Mouse (Mus musculus): Measurements from ENCODE around the gene Henmt1.

Gene Henmt1

GRCm38 (mm10) chr3:108940996-108941395 lies 1.3 kb downstream of the Henmt1 start:
- DNase-seq: no peak

GRCm38 (mm10) chr3:108957976-108958375 lies 18.3 kb downstream of the Henmt1 start:
- DNase-seq: no peak

- peak; percentile 30 for DNase-seq
These were observed 20.1 kb downstream of the Henmt1 start for GRCm38 (mm10) chr3:108959680-108960295.

- DNase-seq: no peak
These were observed 21.6 kb downstream of the Henmt1 start for GRCm38 (mm10) chr3:108961226-108961625.

GRCm38 (mm10) chr3:108961655-108962054 lies 22.0 kb downstream of the Henmt1 start:
- no peak for DNase-seq

GRCm38 (mm10) chr3:108963278-108963677 lies 23.6 kb downstream of the Henmt1 start:
- no peak for DNase-seq

GRCm38 (mm10) chr3:108963776-108964175 lies 24.1 kb downstream of the Henmt1 start:
- DNase-seq: no peak

GRCm38 (mm10) chr3:108964361-108965044 lies 24.8 kb downstream of the Henmt1 start:
- DNase-seq: no peak

GRCm38 (mm10) chr3:108966051-108966450 lies 26.4 kb downstream of the Henmt1 start:
- no peak for DNase-seq

GRCm38 (mm10) chr3:108973980-108974660 lies 34.4 kb downstream of the Henmt1 start:
- no peak for DNase-seq

GRCm38 (mm10) chr3:108974920-108975485 lies 35.3 kb downstream of the Henmt1 start:
- no peak for DNase-seq

GRCm38 (mm10) chr3:108977340-108978030 lies 37.8 kb downstream of the Henmt1 start:
- peak; percentile 26 for DNase-seq

- no peak for DNase-seq
These were observed 42.3 kb downstream of the Henmt1 start for GRCm38 (mm10) chr3:108981946-108982345.

GRCm38 (mm10) chr3:108983989-108984388 lies 44.3 kb downstream of the Henmt1 start:
- DNase-seq: no peak

- no peak for DNase-seq
These were observed 46.9 kb downstream of the Henmt1 start for GRCm38 (mm10) chr3:108986534-108986933.

GRCm38 (mm10) chr3:108987009-108987659 lies 47.5 kb downstream of the Henmt1 start:
- no peak for DNase-seq

- DNase-seq: peak; percentile 51
These were observed 50.4 kb downstream of the Henmt1 start for GRCm38 (mm10) chr3:108989971-108990548.

GRCm38 (mm10) chr3:108994477-108994876 lies 54.8 kb downstream of the Henmt1 start:
- no peak for DNase-seq

- no peak for DNase-seq
These were observed 55.7 kb downstream of the Henmt1 start for GRCm38 (mm10) chr3:108995379-108995778.

- peak; percentile 16 for DNase-seq
These were observed 57.6 kb downstream of the Henmt1 start for GRCm38 (mm10) chr3:108997284-108997683.

GRCm38 (mm10) chr3:108997762-108998161 lies 58.1 kb downstream of the Henmt1 start:
- no peak for DNase-seq

GRCm38 (mm10) chr3:108999173-108999572 lies 59.5 kb downstream of the Henmt1 start:
- DNase-seq: no peak

Data from kidney, adult 9 months (tissue).